Mouse (Mus musculus) NIH3T3 (cell line): ENCODE measurements at regions not wholly inside any gene's neighbourhood (a gene's known extent, or its start where the extent isn't known, plus 50 kb on each side); places are given as distances from the start of the nearest gene placed in this dataset.

ENCODE experiments used
- DNase-seq: peaks from one replicate; pipeline ENCODE4 v3.0.0-alpha.2; 2012; ENCODE audit warnings: low read depth

- DNase-seq: no peak
Measured at GRCm38 (mm10) chr2:115119429-115120205, 461.9 kb upstream of the BC052040 start.

- DNase-seq: no peak
Measured at GRCm38 (mm10) chr2:115120206-115120503, 461.4 kb upstream of the BC052040 start.

GRCm38 (mm10) chr2:115126625-115127369 is 454.7 kb upstream of the BC052040 start:
- no peak for DNase-seq

GRCm38 (mm10) chr2:115131746-115132145 is 449.8 kb upstream of the BC052040 start:
- DNase-seq: no peak

- no peak for DNase-seq
Measured at GRCm38 (mm10) chr2:115132165-115132592, 449.3 kb upstream of the BC052040 start.

- peak; percentile 6 for DNase-seq
Measured at GRCm38 (mm10) chr2:115141416-115141815, 440.1 kb upstream of the BC052040 start.

GRCm38 (mm10) chr2:115172111-115172510 is 409.4 kb upstream of the BC052040 start:
- peak; percentile 71 for DNase-seq

- DNase-seq: peak; percentile 73
Measured at GRCm38 (mm10) chr2:115177076-115177475, 404.4 kb upstream of the BC052040 start.

- peak; percentile 20 for DNase-seq
Measured at GRCm38 (mm10) chr2:115177896-115178295, 403.6 kb upstream of the BC052040 start.

GRCm38 (mm10) chr2:115211191-115211590 is 370.3 kb upstream of the BC052040 start:
- no peak for DNase-seq

GRCm38 (mm10) chr2:115213181-115213970 is 368.1 kb upstream of the BC052040 start:
- DNase-seq: no peak

- no peak for DNase-seq
Measured at GRCm38 (mm10) chr2:115214292-115214691, 367.2 kb upstream of the BC052040 start.

- DNase-seq: no peak
Measured at GRCm38 (mm10) chr2:115230041-115230440, 351.5 kb upstream of the BC052040 start.

- DNase-seq: no peak
Measured at GRCm38 (mm10) chr2:115247673-115248072, 333.8 kb upstream of the BC052040 start.

- DNase-seq: peak; percentile 57
Measured at GRCm38 (mm10) chr2:115250019-115250807, 331.3 kb upstream of the BC052040 start.

- no peak for DNase-seq
Measured at GRCm38 (mm10) chr2:115257391-115257790, 324.1 kb upstream of the BC052040 start.

- DNase-seq: peak; percentile 25
Measured at GRCm38 (mm10) chr2:115268247-115268646, 313.3 kb upstream of the BC052040 start.

- no peak for DNase-seq
Measured at GRCm38 (mm10) chr2:115277421-115277820, 304.1 kb upstream of the BC052040 start.

GRCm38 (mm10) chr2:115293020-115293419 is 288.5 kb upstream of the BC052040 start:
- DNase-seq: peak; percentile 31

- no peak for DNase-seq
Measured at GRCm38 (mm10) chr2:115297463-115297862, 284.1 kb upstream of the BC052040 start.

- no peak for DNase-seq
Measured at GRCm38 (mm10) chr2:115307248-115307647, 274.3 kb upstream of the BC052040 start.
